Mouse (Mus musculus): ENCODE data around the gene Smyd2. TPM values are rescaled to one million over a fixed set of nuclear protein-coding genes. Genes with fewer than 3 reads are reported as not detected.
A peak's percentile ranks its signal among the peaks of the same experiment; 100 is the strongest.

Gene Smyd2
- total and polyA plus RNA-seq, 3 experiments = 79.9 to 119 (median 84.7) TPM

DNA sequence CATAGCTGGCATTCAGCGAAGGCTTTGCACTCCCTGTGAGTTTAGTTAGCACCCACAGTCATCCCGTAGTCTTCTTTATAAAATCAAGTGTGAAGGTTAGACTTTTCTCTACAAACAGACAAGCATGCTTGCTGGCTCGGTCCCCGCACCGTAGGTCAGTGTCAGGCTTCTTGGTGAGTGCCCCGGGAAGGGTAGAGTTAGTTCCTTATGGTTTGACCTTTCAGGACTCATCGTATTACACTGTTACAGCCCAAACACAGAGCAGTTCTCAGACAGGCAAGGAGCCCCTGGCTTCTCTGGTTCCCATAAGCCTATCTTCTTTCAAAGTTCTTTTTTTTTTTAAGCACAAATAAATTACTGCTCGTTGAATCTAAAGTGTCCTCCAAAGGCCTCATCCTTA is 48.2 kb upstream of the Smyd2 start:
- H3K79me2 ChIP-seq (replicated peaks; ENCODE audit: control insufficient read depth, extremely low read depth, insufficient read depth, poor library complexity, severe bottlenecking) = no peaks in the 10 kb centered on the region
- no peaks in the 10 kb centered on the region for H3K9me3 ChIP-seq (replicated peaks; ENCODE audit: low read length)
- dilution Hi-C loops (cut with MboI; ENCODE audit: extremely low pct_ligation_motif_present, extremely low pct_unique_long_range_greater_than_20kb, low sequenced_read_pairs) = no loop called here
- in situ Hi-C loops (cut with MboI; ENCODE audit: low pct_ligation_motif_present, low pct_unique_long_range_greater_than_20kb, low sequenced_read_pairs) = loop anchor here (5.0 to 10.0 kb wide), 2 partner anchors 83 to 266 kb away; no protein-coding TSS in a partner anchor
- peaks cover 4 to 6% of the 10 kb centered on the region in 2 experiments; a peak in 3 of 4 replicates for H3K4me1 ChIP-seq (ENCODE audit: control insufficient read depth in 1 of 2, insufficient read depth in 2 of 2)
- H3K27ac ChIP-seq (ENCODE audit: insufficient read depth, low read depth) = no peak overlapping the region
- TF ChIP-seq SMC3 (IDR thresholded peaks at IDR 0.05; ENCODE audit: low read depth, low read length) (no peak), POLR2A (IDR thresholded peaks at IDR 0.05; ENCODE audit: low read depth, low read length) (no peak), KAT2A (IDR thresholded peaks at IDR 0.05; ENCODE audit: insufficient replicate concordance, low read length) (no peak), CHD2 (IDR thresholded peaks at IDR 0.05; ENCODE audit: low read length) (no peak)
- DNase-seq (ENCODE audit: extremely low read depth) = no peak
- H3K36me3 ChIP-seq (replicated peaks in 1 of 2; ENCODE audit: control insufficient read depth in 1 of 2, insufficient read depth in 1 of 2, low read length in 1 of 2) = no peaks in the 10 kb centered on the region
- peaks cover 1% of the 10 kb centered on the region for H3K27me3 ChIP-seq (replicated peaks)
- H3K4me3 ChIP-seq (replicated peaks in 1 of 3; ENCODE audit: low read depth in 2 of 3, low read length in 2 of 3, poor library complexity in 1 of 3) = no peak overlapping the region
- H3K9ac ChIP-seq (ENCODE audit: insufficient read depth, low read depth) = no peak overlapping the region
- H3K4me2 ChIP-seq (ENCODE audit: insufficient read depth, low read depth, poor library complexity, severe bottlenecking) = no peak overlapping the region

DNA sequence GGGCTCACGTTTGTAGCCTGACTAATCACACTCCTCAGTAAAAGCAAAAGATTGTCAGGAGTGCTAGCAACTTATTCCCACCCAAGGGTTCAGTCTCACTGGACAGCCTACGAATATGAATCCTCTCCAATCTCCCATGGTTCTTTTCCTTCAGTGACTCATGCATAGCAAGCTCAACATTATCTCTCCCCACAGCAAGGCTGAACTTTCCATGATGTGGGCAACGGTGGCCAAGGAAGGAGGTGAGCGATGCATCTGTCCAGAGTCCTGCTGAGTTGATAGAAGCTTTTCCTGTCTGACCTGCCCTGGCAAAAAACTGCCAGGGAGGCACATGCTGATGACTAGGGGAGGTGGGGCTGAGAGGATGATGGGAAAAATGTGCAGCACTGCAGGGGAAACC is 45.9 kb upstream of the Smyd2 start:
- DNase-seq (ENCODE audit: extremely low read depth) = no peak
- Histone ChIP-seq H3K4me3 (replicated peaks in 1 of 3; ENCODE audit: low read depth in 2 of 3, low read length in 2 of 3, poor library complexity in 1 of 3) (no peak overlapping the region), H3K4me1 (ENCODE audit: control insufficient read depth in 1 of 2, insufficient read depth in 2 of 2) (peaks cover 4 to 6% of the 10 kb centered on the region in 2 experiments; a peak in 3 of 4 replicates), H3K36me3 (replicated peaks in 1 of 2; ENCODE audit: control insufficient read depth in 1 of 2, insufficient read depth in 1 of 2, low read length in 1 of 2) (no peaks in the 10 kb centered on the region), H3K4me2 (ENCODE audit: insufficient read depth, low read depth, poor library complexity, severe bottlenecking) (0 out of 2 replicates have a peak overlapping the region, but pooled peaks have one; percentile 6), H3K9ac (ENCODE audit: insufficient read depth, low read depth) (no peak overlapping the region), H3K79me2 (replicated peaks; ENCODE audit: control insufficient read depth, extremely low read depth, insufficient read depth, poor library complexity, severe bottlenecking) (no peaks in the 10 kb centered on the region), H3K27me3 (replicated peaks) (peaks cover 10% of the 10 kb centered on the region), H3K27ac (ENCODE audit: insufficient read depth, low read depth) (no peak overlapping the region), H3K9me3 (replicated peaks; ENCODE audit: low read length) (no peaks in the 10 kb centered on the region)
- TF ChIP-seq TCF12 (IDR thresholded peaks at IDR 0.05; ENCODE audit: low read depth, low read length) = no peak
- TF ChIP-seq SMC3 (IDR thresholded peaks at IDR 0.05; ENCODE audit: low read depth, low read length) = no peak
- TF ChIP-seq GABPA (IDR thresholded peaks at IDR 0.05; ENCODE audit: insufficient replicate concordance, low read depth, low read length) = no peak
- in situ Hi-C loops (cut with MboI; ENCODE audit: low pct_ligation_motif_present, low pct_unique_long_range_greater_than_20kb, low sequenced_read_pairs) (no loop called here), dilution Hi-C loops (cut with MboI; ENCODE audit: extremely low pct_ligation_motif_present, extremely low pct_unique_long_range_greater_than_20kb, low sequenced_read_pairs) (no loop called here)

DNA sequence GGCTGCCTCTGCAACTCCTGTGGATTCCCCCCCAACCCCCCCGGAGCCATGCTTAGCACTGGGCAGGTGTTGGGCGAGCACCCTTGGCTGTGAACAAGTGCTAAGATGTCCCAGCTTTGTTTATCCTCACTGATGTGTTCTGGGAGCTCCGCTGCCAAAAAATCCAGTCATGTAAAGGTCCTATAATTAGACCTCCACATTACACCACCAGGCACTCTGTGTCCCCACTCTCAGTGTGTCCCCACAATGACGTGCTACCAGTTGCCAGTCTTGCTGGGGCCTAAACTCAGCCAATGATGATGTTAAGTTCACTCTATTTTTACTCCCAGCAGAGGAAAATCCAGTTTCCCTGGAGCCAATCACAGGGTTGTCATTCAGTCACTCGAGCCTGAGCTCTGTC is 38.3 kb upstream of the Smyd2 start:
- no peak overlapping the region for H3K4me3 ChIP-seq (replicated peaks in 1 of 3; ENCODE audit: low read depth in 2 of 3, low read length in 2 of 3, poor library complexity in 1 of 3)
- peaks cover 0 to 5% of the 10 kb centered on the region in 2 experiments; a peak in 1 of 4 replicates for H3K4me1 ChIP-seq (ENCODE audit: control insufficient read depth in 1 of 2, insufficient read depth in 2 of 2)
- H3K27me3 ChIP-seq (replicated peaks) = peaks cover 14% of the 10 kb centered on the region
- dilution Hi-C loops (cut with MboI; ENCODE audit: extremely low pct_ligation_motif_present, extremely low pct_unique_long_range_greater_than_20kb, low sequenced_read_pairs) (no loop called here), in situ Hi-C loops (cut with MboI; ENCODE audit: low pct_ligation_motif_present, low pct_unique_long_range_greater_than_20kb, low sequenced_read_pairs) (no loop called here)
- no peak overlapping the region for H3K4me2 ChIP-seq (ENCODE audit: insufficient read depth, low read depth, poor library complexity, severe bottlenecking)
- H3K9ac ChIP-seq (ENCODE audit: insufficient read depth, low read depth) = no peak overlapping the region
- TF ChIP-seq CHD1 (IDR thresholded peaks at IDR 0.05; ENCODE audit: low read depth, low read length) = no peak
- no peak for TF ChIP-seq MAFK (IDR thresholded peaks at IDR 0.05; ENCODE audit: insufficient replicate concordance, low read length)
- TF ChIP-seq JUND (conservative IDR thresholded peaks at IDR 0.05; ENCODE audit: low read depth, low read length) = no peak
- no peak for TF ChIP-seq MAX (IDR thresholded peaks at IDR 0.05; ENCODE audit: low read length)
- TF ChIP-seq CHD2 (IDR thresholded peaks at IDR 0.05; ENCODE audit: low read length) = no peak
- TF ChIP-seq JUN (IDR thresholded peaks at IDR 0.05; ENCODE audit: insufficient read depth, low read depth, low read length) = no peak
- TF ChIP-seq ZKSCAN1 (IDR thresholded peaks at IDR 0.05; ENCODE audit: borderline replicate concordance, low read depth, low read length) = no peak
- TF ChIP-seq MAZ (IDR thresholded peaks at IDR 0.05; ENCODE audit: low read depth, low read length) = no peak
- TF ChIP-seq BHLHE40 (IDR thresholded peaks at IDR 0.05; ENCODE audit: low read depth, low read length) = no peak
- TF ChIP-seq USF2 (conservative IDR thresholded peaks at IDR 0.05; ENCODE audit: low read depth, low read length) = no peak
- TF ChIP-seq USF1 (IDR thresholded peaks at IDR 0.05; ENCODE audit: low read depth, low read length) = no peak
- no peak for TF ChIP-seq KAT2A (IDR thresholded peaks at IDR 0.05; ENCODE audit: insufficient replicate concordance, low read length)
- TF ChIP-seq NRF1 (IDR thresholded peaks at IDR 0.05; ENCODE audit: low read depth, low read length) = no peak
- no peak for TF ChIP-seq PAX5 (IDR thresholded peaks at IDR 0.05; ENCODE audit: low read length)
- no peak for TF ChIP-seq ETS1 (conservative IDR thresholded peaks at IDR 0.05; ENCODE audit: low read depth, low read length)
- TF ChIP-seq POLR2A (IDR thresholded peaks at IDR 0.05; ENCODE audit: low read depth, low read length) = no peak
- TF ChIP-seq ZNF384 (IDR thresholded peaks at IDR 0.05; ENCODE audit: low read depth, low read length) = no peak
- TF ChIP-seq MYC (IDR thresholded peaks at IDR 0.05; ENCODE audit: low read depth, low read length) = no peak
- TF ChIP-seq ELF1 (IDR thresholded peaks at IDR 0.05; ENCODE audit: low read depth, low read length) = no peak
- no peaks in the 10 kb centered on the region for H3K9me3 ChIP-seq (replicated peaks; ENCODE audit: low read length)
- no peaks in the 10 kb centered on the region for H3K36me3 ChIP-seq (replicated peaks in 1 of 2; ENCODE audit: control insufficient read depth in 1 of 2, insufficient read depth in 1 of 2, low read length in 1 of 2)
- DNase-seq (ENCODE audit: extremely low read depth) = no peak
- H3K27ac ChIP-seq (ENCODE audit: insufficient read depth, low read depth) = no peak overlapping the region
- H3K79me2 ChIP-seq (replicated peaks; ENCODE audit: control insufficient read depth, extremely low read depth, insufficient read depth, poor library complexity, severe bottlenecking) = no peaks in the 10 kb centered on the region
